Mouse (Mus musculus) adrenal gland, adult (tissue): ENCODE results near the gene Syap1.
"Not testable (repeated sequence)": the region's sequence is repeated elsewhere in the genome, so short reads cannot be mapped to it uniquely, and the experiment has no call there.

Source experiments
- DNase-seq, 2 experiments: peaks; one replicate each; pipeline ENCODE4 v3.0.0; 2022 to 2023; ENCODE audit warnings: low spot score in 1 of 2; ENCODE audit not compliant: inconsistent age in 2 of 2

Syap1 gene

GRCm38 (mm10) chrX:162831036-162831435 is 57.2 kb downstream of the Syap1 start:
- DNase-seq = no peak

- DNase-seq = not testable (repeated sequence)
These were observed 57.9 kb downstream of the Syap1 start for GRCm38 (mm10) chrX:162830313-162830712.

- DNase-seq = no peak
These were observed 58.5 kb downstream of the Syap1 start for GRCm38 (mm10) chrX:162829741-162830140.

- DNase-seq = peak; percentile 97
These were observed 59.0 kb downstream of the Syap1 start, which contains the start of gene Txlng for GRCm38 (mm10) chrX:162829203-162829708. Gene Txlng (minus strand): TSS chrX:162829454.

GRCm38 (mm10) chrX:162828783-162829182 is 59.5 kb downstream of the Syap1 start:
- no peak for DNase-seq

GRCm38 (mm10) chrX:162828016-162828415 is 60.2 kb downstream of the Syap1 start:
- DNase-seq = peak; percentile 9 to 71
